Mouse (Mus musculus): ENCODE data around the gene Gnpda2. TPM values are rescaled to one million over a fixed set of nuclear protein-coding genes. Genes with fewer than 3 reads are reported as not detected.

The Gnpda2 gene
- 40.5 and 53.8 TPM in 2 replicates for polyA plus RNA-seq (2014; fragmentation: Nextera tagmentation; extraction: Ambion mirVana)

DNA sequence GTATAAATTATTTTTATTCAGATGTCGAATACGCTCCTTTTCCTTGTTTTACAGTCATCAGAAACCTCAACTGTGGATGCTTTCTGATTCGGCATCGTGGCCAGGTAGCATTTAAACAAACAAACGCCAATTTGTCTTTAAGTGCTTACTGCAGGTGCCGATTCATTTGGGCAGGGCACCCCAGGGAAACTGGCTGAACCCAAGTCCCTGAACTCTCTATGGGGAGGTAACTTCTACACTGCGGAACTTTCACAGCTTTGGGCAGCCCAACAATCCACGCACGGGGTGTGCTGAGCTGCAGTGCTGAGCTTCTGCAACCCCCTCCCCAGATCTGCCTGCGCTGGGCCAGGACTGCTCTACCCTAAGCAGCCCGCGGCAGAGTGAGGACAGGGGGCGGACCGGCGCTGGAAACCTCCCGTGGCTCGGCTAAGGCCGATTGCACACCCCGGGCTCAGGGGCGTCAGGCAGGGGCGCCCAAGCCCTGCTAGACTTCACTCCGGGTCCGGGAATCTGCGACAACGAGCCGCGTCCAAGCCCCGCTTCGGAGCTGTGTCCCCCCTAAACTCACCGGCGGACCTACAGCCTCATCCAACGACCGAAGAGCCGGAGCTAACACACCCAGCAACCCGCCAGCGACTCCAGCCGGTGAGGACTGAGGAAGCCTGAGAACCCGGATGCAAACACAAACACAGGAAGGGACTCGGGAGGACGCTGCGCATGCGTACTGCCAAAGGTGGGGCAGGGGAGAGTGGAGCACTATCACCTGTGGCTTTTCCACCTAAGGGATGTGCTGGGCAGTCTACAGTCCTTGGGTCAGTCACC lies at the start of gene Gnpda2:
Gene Gnpda2 (minus strand): TSS at position 701 of the 822 bp plus-strand sequence.
- H3K9me3 ChIP-seq (ENCODE audit: control insufficient read depth, low read length), result no peaks in the 10 kb centered on the region
- peak within 1 kb of the TSS; percentile 83 for H3K9ac ChIP-seq (ENCODE audit: low read depth, low read length)
- H3K36me3 ChIP-seq (ENCODE audit: control insufficient read depth, insufficient read depth, low read length), result peaks cover 10% of the 10 kb centered on the region; the same call in 1 of the 2 replicates
- WGBS, result 5% methylated on average over 42 of the region's 42 CpGs
- H3K4me1 ChIP-seq (ENCODE audit: control insufficient read depth, insufficient read depth, low read length), result peaks cover 4% of the 10 kb centered on the region; the same call in 1 of the 2 replicates
- H3K4me2 ChIP-seq (replicated peaks; ENCODE audit: low read depth, low read length), result peak within 1 kb of the TSS; percentile 71
- peak; percentile 97 for ATAC-seq (ENCODE audit: low FRiP score, low TSS enrichment)
- no peaks in the 10 kb centered on the region for H3K27me3 ChIP-seq (ENCODE audit: control insufficient read depth, insufficient read depth, low read length)
- peak within 1 kb of the TSS; percentile 71 for H3K27ac ChIP-seq (ENCODE audit: low read depth, low read length)
- H3K4me3 ChIP-seq (ENCODE audit: low read length), result peak within 1 kb of the TSS; percentile 79

DNA sequence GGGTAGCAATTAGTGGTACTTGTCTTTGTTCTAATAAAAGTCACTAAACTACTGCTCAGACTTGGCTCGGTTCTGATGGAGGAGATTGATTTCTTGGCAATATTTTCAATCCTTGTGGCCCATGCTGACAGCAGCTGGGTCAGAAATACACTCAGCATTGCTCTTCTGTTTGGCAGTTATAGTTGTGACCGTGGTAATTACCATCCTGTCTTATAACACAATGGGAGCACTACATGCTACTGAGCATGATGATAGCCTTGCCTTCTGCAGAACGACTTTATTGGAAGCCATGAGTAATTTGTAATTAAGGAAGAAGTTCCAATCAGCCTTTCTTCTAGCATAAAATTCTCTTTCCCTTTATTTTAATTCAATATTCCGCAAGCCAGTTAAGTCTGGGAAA lies 42.6 kb upstream of the Gnpda2 start:
- H3K27ac ChIP-seq (ENCODE audit: low read depth, low read length), result no peak overlapping the region
- H3K9me3 ChIP-seq (ENCODE audit: control insufficient read depth, low read length), result no peaks in the 10 kb centered on the region
- no peak overlapping the region for H3K4me3 ChIP-seq (ENCODE audit: low read length)
- no peak overlapping the region for H3K9ac ChIP-seq (ENCODE audit: low read depth, low read length)
- no peak overlapping the region for H3K4me2 ChIP-seq (replicated peaks; ENCODE audit: low read depth, low read length)
- WGBS, result 64% methylated on average over 4 of the region's 4 CpGs
- ATAC-seq (ENCODE audit: low FRiP score, low TSS enrichment), result no peak
- H3K4me1 ChIP-seq (ENCODE audit: control insufficient read depth, insufficient read depth, low read length), result no peaks in the 10 kb centered on the region
- H3K36me3 ChIP-seq (ENCODE audit: control insufficient read depth, insufficient read depth, low read length), result no peaks in the 10 kb centered on the region
- no peaks in the 10 kb centered on the region for H3K27me3 ChIP-seq (ENCODE audit: control insufficient read depth, insufficient read depth, low read length)

DNA sequence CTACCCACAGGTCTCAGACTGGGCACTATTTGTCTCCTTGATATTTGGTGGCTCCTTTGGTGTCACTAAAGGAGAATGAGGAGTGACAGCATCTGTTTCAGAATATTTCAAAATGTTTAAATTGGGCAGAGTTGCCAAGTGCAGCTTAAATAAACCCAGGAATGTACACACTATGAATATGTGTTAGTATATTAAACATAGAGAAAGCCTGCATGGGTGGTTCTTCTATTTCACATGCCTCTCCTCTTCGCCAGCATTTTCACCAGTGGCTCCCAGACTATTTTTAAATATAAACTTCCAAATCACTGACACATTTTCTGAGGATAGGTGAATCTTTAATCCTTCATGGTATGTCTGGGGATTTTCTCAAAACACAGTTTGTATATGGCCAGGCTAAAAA lies 28.8 kb upstream of the Gnpda2 start:
- Histone ChIP-seq H3K9ac (ENCODE audit: low read depth, low read length) (no peak overlapping the region), H3K4me1 (ENCODE audit: control insufficient read depth, insufficient read depth, low read length) (no peaks in the 10 kb centered on the region), H3K4me2 (replicated peaks; ENCODE audit: low read depth, low read length) (no peak overlapping the region), H3K36me3 (ENCODE audit: control insufficient read depth, insufficient read depth, low read length) (no peaks in the 10 kb centered on the region), H3K27me3 (ENCODE audit: control insufficient read depth, insufficient read depth, low read length) (no peaks in the 10 kb centered on the region), H3K9me3 (ENCODE audit: control insufficient read depth, low read length) (no peaks in the 10 kb centered on the region), H3K4me3 (ENCODE audit: low read length) (no peak overlapping the region), H3K27ac (ENCODE audit: low read depth, low read length) (no peak overlapping the region)
- WGBS, result 92% methylated on average over 1 of the region's 1 CpGs
- no peak for ATAC-seq (ENCODE audit: low FRiP score, low TSS enrichment)

DNA sequence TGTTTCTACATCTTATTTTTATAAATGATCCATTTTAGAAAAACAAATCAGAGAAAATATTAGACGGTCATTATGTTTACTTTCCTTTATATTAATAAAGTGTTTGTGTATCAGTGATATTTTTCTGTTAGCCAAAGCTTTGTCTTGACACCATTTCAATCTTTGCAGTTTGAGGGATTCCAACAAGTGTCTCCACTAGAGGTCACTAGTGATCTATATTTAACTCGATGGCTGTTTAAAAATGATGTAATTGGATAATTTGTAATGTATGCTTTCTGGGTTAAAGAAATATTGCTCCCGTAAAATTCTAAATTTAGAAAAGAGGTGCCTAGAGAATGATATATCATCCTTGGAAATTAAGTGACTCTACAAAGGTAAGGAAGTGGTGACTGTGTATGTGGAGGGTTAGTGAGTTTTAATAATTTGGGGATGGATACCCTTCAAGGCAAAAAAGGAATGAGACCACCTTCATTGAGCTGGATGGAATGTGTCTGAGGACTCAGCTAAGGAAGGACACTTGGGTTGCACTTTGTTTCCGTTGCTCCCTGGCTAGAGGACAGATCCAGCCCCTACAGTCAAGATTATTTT lies 21.2 kb upstream of the Gnpda2 start:
- Histone ChIP-seq H3K9ac (ENCODE audit: low read depth, low read length) (no peak overlapping the region), H3K9me3 (ENCODE audit: control insufficient read depth, low read length) (no peaks in the 10 kb centered on the region), H3K27ac (ENCODE audit: low read depth, low read length) (no peak overlapping the region), H3K4me2 (replicated peaks; ENCODE audit: low read depth, low read length) (no peak overlapping the region), H3K36me3 (ENCODE audit: control insufficient read depth, insufficient read depth, low read length) (no peaks in the 10 kb centered on the region), H3K4me3 (ENCODE audit: low read length) (no peak overlapping the region), H3K27me3 (ENCODE audit: control insufficient read depth, insufficient read depth, low read length) (no peaks in the 10 kb centered on the region), H3K4me1 (ENCODE audit: control insufficient read depth, insufficient read depth, low read length) (no peaks in the 10 kb centered on the region)
- WGBS, result 27% methylated on average over 4 of the region's 4 CpGs
- no peak for ATAC-seq (ENCODE audit: low FRiP score, low TSS enrichment)

DNA sequence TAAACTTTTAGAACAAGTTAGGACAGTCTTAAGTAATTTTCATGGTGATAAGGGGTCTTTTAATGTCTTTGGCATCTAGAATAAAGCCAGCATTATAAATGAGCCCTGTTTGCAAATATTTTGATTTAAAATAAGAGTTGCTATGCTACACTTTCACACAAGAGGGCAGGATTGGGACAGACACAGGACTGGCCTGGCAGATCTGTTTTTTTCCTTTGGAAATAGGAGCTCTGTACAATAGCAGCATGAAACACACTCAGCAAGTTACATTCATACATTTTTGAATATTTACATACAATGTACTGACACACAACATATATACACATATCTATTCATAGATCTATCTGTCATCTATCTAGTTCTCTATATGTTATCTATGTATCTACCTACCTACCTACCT lies 8.9 kb upstream of the Gnpda2 start:
- Histone ChIP-seq H3K4me1 (ENCODE audit: control insufficient read depth, insufficient read depth, low read length) (no peaks in the 10 kb centered on the region), H3K4me3 (ENCODE audit: low read length) (no peak overlapping the region), H3K27ac (ENCODE audit: low read depth, low read length) (no peak overlapping the region), H3K36me3 (ENCODE audit: control insufficient read depth, insufficient read depth, low read length) (no peaks in the 10 kb centered on the region), H3K4me2 (replicated peaks; ENCODE audit: low read depth, low read length) (no peak overlapping the region), H3K9me3 (ENCODE audit: control insufficient read depth, low read length) (no peaks in the 10 kb centered on the region), H3K9ac (ENCODE audit: low read depth, low read length) (no peak overlapping the region), H3K27me3 (ENCODE audit: control insufficient read depth, insufficient read depth, low read length) (no peaks in the 10 kb centered on the region)
- peak; percentile 69; the same call in 1 of the 2 replicates for ATAC-seq (ENCODE audit: low FRiP score, low TSS enrichment)

DNA sequence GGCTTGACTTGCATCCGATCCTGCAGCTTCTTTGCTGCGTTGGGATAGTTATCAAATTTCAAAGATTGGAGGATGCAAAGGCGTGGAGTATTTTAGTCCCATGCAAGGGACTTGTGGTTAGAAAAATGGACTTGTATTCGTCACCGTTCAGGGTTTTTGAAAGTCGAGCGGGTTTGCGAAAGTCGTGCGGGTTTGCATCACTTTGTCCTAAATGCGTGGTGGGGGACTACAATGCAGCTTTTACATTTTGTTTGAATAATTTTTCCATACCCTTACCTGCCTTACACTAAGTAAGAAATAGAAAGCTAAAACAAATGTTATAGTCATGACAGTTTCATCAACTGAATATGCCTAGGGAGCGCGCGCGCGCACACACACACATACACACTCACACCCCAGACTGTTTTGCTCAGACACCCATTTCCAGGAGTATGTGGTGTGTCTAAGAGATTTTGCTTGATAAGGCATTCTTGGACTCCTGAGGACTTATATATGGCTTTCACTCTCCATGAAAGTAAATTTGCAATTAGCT lies 34.7 kb downstream of the Gnpda2 start:
- Histone ChIP-seq H3K4me2 (replicated peaks; ENCODE audit: low read depth, low read length) (peak overlapping the region; percentile 56), H3K4me1 (ENCODE audit: control insufficient read depth, insufficient read depth, low read length) (no peaks in the 10 kb centered on the region; the same call in 1 of the 2 replicates), H3K27ac (ENCODE audit: low read depth, low read length) (peak overlapping the region; percentile 84; the same call in 1 of the 2 replicates), H3K9ac (ENCODE audit: low read depth, low read length) (peak overlapping the region; percentile 92), H3K4me3 (ENCODE audit: low read length) (peak overlapping the region; percentile 91), H3K27me3 (ENCODE audit: control insufficient read depth, insufficient read depth, low read length) (no peaks in the 10 kb centered on the region), H3K36me3 (ENCODE audit: control insufficient read depth, insufficient read depth, low read length) (peaks cover 18% of the 10 kb centered on the region), H3K9me3 (ENCODE audit: control insufficient read depth, low read length) (no peaks in the 10 kb centered on the region)
- ATAC-seq (ENCODE audit: low FRiP score, low TSS enrichment), result peak; percentile 34; the same call in 1 of the 2 replicates
- WGBS, result 9% methylated on average over 16 of the region's 16 CpGs

DNA sequence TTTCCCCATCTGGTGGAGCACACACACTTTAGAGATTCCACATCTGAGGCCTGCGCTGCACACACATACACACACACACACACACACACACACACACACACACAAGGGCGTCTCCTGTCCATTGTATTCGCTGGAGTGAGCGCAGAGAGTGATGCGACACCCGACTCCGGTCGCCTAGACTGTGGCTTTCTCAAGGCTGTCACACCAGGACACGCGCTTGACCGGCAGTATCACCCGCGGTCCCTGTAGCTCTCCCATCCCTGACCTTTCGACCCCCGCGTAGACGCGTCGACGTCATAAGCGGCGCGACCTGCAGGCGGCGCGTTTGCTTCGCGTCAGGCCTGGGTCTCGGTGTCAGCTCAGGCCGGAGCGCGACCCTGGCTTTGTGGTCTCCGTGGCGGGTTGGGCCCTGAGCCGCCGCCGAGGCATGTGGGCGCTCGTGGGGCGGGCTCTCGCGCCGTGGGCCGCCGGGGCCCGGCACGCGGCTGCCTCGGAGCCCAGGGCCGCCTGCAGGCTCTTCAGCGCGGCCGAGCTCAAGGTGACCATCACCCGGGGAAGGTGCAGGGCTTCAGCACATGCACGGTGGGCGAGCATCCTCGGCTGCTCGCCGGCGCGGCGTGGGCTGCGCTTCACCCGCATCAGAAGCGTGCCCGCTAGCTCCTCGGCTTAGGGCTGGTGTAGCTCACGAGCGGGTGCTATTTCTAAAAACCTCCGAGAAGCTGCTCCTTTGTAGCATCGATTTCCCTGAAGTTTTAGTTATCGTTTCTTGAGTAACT lies 35.3 kb downstream of the Gnpda2 start, which contains the start of gene Guf1:
Gene Guf1 (plus strand): TSS at position 296 of the 776 bp plus-strand sequence.
- H3K9me3 ChIP-seq (ENCODE audit: control insufficient read depth, low read length), result no peaks in the 10 kb centered on the region
- peak within 1 kb of the TSS; percentile 56 for H3K4me2 ChIP-seq (replicated peaks; ENCODE audit: low read depth, low read length)
- H3K9ac ChIP-seq (ENCODE audit: low read depth, low read length), result peak within 1 kb of the TSS; percentile 92
- no peaks in the 10 kb centered on the region for H3K27me3 ChIP-seq (ENCODE audit: control insufficient read depth, insufficient read depth, low read length)
- no peaks in the 10 kb centered on the region; the same call in 1 of the 2 replicates for H3K4me1 ChIP-seq (ENCODE audit: control insufficient read depth, insufficient read depth, low read length)
- H3K27ac ChIP-seq (ENCODE audit: low read depth, low read length), result peak within 1 kb of the TSS; percentile 84; the same call in 1 of the 2 replicates
- ATAC-seq (ENCODE audit: low FRiP score, low TSS enrichment), result peak; percentile 95
- H3K4me3 ChIP-seq (ENCODE audit: low read length), result peak within 1 kb of the TSS; percentile 91
- H3K36me3 ChIP-seq (ENCODE audit: control insufficient read depth, insufficient read depth, low read length), result peaks cover 16% of the 10 kb centered on the region
- WGBS, result 1% methylated on average over 62 of the region's 72 CpGs

DNA sequence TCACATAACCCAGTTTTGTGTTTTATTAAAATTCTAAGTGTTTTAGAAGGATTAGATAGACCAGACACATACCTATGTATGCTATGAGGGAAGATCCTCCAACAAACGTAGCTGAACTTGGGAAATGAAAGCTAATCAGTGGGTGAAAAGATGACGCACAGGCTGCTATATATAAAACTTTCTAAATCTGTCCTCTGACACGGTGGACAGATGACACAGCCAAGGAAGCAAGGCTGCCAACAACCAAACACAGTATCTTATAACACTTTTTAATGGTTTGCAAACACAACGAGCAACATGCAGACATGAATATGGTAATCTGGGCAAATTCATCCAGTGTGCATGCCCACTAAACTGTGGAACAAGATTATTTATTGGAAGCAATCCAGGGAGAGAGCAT lies 49.7 kb downstream of the Gnpda2 start, which contains the start of gene Yipf7:
Gene Yipf7 (minus strand): TSS at position 160 of the 400 bp plus-strand sequence.
- no peak for ATAC-seq (ENCODE audit: low FRiP score, low TSS enrichment)
- H3K4me2 ChIP-seq (replicated peaks; ENCODE audit: low read depth, low read length), result no peak within 1 kb of the TSS
- no peaks in the 10 kb centered on the region for H3K27me3 ChIP-seq (ENCODE audit: control insufficient read depth, insufficient read depth, low read length)
- no peaks in the 10 kb centered on the region for H3K4me1 ChIP-seq (ENCODE audit: control insufficient read depth, insufficient read depth, low read length)
- no peak within 1 kb of the TSS for H3K27ac ChIP-seq (ENCODE audit: low read depth, low read length)
- no peak within 1 kb of the TSS for H3K9ac ChIP-seq (ENCODE audit: low read depth, low read length)
- no peak within 1 kb of the TSS for H3K4me3 ChIP-seq (ENCODE audit: low read length)
- WGBS, result 70% methylated on average over 4 of the region's 4 CpGs
- no peaks in the 10 kb centered on the region for H3K36me3 ChIP-seq (ENCODE audit: control insufficient read depth, insufficient read depth, low read length)
- no peaks in the 10 kb centered on the region for H3K9me3 ChIP-seq (ENCODE audit: control insufficient read depth, low read length)

All from kidney, embryonic 14.5 days (tissue).